Mouse (Mus musculus): ENCODE data around the gene Dnajb12.

DNA sequence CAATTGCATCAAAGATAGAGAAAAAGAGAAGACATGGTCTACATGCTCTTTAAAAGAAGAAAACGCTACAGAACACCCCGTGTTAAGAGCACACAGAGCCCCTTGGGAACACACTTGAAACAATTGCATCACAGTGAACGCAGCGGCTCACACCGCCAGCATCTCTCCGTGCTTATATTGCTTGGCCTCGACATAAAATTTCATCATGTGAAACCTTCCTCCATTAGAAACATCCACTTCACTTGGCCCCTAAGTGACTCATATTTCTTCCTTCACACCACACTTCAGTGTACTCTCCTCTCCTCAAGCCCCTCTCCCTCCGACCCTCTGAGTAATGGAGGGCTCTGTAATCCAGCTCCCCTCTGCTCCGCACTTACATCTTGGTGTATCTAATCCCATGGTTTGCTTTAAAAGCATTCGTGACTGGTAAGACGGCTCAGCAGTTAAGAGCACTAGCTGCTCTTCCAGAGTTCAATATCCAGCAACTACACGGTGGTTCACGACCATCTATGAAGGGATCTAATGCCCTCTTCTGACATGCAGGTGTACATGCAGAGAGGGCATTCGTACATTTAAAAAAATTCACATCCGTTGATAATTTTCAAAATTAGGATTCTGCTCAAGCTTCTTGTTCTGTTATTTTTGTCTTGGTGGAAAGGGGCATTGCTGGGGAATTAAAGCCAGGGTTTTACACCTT, 1.8 kb upstream of the Dnajb12 start:
- TF ChIP-seq POLR2A (IDR thresholded peaks at IDR 0.05; ENCODE audit: control insufficient read depth, extremely low read depth, insufficient read depth, low read length, poor library complexity) (no peak), CTCF (IDR thresholded peaks at IDR 0.05; ENCODE audit: borderline replicate concordance, control insufficient read depth, extremely low read depth, insufficient read depth, low read length, poor library complexity) (no peak)
